Mouse (Mus musculus) myocyte (in vitro differentiated cells): ENCODE data around the gene Hltf. TPM values are rescaled to one million over a fixed set of nuclear protein-coding genes. Genes with fewer than 3 reads are reported as not detected.

Experiments
- H3K27me3 ChIP-seq: one replicate; pipeline ENCODE4 v1.6.1; 2011; ENCODE audit not compliant: control insufficient read depth, insufficient read depth, insufficient read length
- H3K36me3 ChIP-seq: one replicate; pipeline ENCODE4 v1.6.1; 2011; ENCODE audit not compliant: control insufficient read depth, insufficient read depth
- H3K4me2 ChIP-seq: one replicate; pipeline ENCODE4 v1.6.1; 2011; ENCODE audit warnings: low read depth, control low read depth
- H3K4me3 ChIP-seq: one replicate; pipeline ENCODE4 v1.5.1; 2011; ENCODE audit warnings: mild to moderate bottlenecking, control low read depth, moderate library complexity
- H3K79me2 ChIP-seq: one replicate; pipeline ENCODE4 v1.6.1; 2011; ENCODE audit not compliant: control insufficient read depth, insufficient read depth
- H3ac ChIP-seq: one replicate; pipeline ENCODE4 v1.6.1; 2011; ENCODE audit not compliant: control insufficient read depth, insufficient read length
- CEBPB ChIP-seq: IDR thresholded peaks from 2 replicates; pipeline ENCODE4 v1.6.1; 2011; ENCODE audit warnings: mild to moderate bottlenecking, moderate library complexity; ENCODE audit not compliant: poor library complexity, insufficient read depth, severe bottlenecking
- E2F4 ChIP-seq: IDR thresholded peaks from one replicate; pipeline ENCODE4 v1.6.1; 2011; ENCODE audit warnings: mild to moderate bottlenecking, control low read depth, moderate library complexity; ENCODE audit not compliant: insufficient read depth
- MAX ChIP-seq: IDR thresholded peaks from one replicate; pipeline ENCODE4 v1.6.1; 2011; ENCODE audit warnings: low read depth, mild to moderate bottlenecking, control low read depth
- MYOD1 ChIP-seq, 3 experiments: IDR thresholded peaks; one replicate each; pipeline ENCODE4 v1.6.1; 2011; ENCODE audit warnings: control low read depth in 2 of 3, low read depth in 2 of 3, mild to moderate bottlenecking in 2 of 3, moderate library complexity in 1 of 3; ENCODE audit not compliant: insufficient read length in 2 of 3, control insufficient read depth in 1 of 3
- MYOG ChIP-seq, 3 experiments: IDR thresholded peaks; one replicate each; pipeline ENCODE4 v1.6.1; 2011; ENCODE audit warnings: control low read depth in 2 of 3, low read depth in 2 of 3, mild to moderate bottlenecking in 2 of 3; ENCODE audit not compliant: insufficient read length in 2 of 3, control insufficient read depth in 1 of 3, insufficient read depth in 1 of 3
- POLR2A ChIP-seq: IDR thresholded peaks from one replicate; pipeline ENCODE4 v1.6.1; 2011; ENCODE audit warnings: low read depth, mild to moderate bottlenecking, control low read depth, moderate library complexity; ENCODE audit not compliant: insufficient read length
- POLR2AphosphoS2 ChIP-seq: IDR thresholded peaks from one replicate; pipeline ENCODE4 v1.6.1; 2011; ENCODE audit warnings: low read depth, control low read depth; ENCODE audit not compliant: insufficient read length
- REST ChIP-seq: IDR thresholded peaks from one replicate; pipeline ENCODE4 v1.6.1; 2011; ENCODE audit warnings: mild to moderate bottlenecking, control low read depth, moderate library complexity; ENCODE audit not compliant: insufficient read depth, insufficient read length
- SRF ChIP-seq: IDR thresholded peaks from one replicate; pipeline ENCODE4 v1.6.1; 2011; ENCODE audit warnings: low read depth; ENCODE audit not compliant: control insufficient read depth, insufficient read length
- TCF12 ChIP-seq: IDR thresholded peaks from one replicate; pipeline ENCODE4 v1.6.1; 2011; ENCODE audit warnings: mild to moderate bottlenecking, control low read depth; ENCODE audit not compliant: poor library complexity, insufficient read depth, severe bottlenecking
- TCF3 ChIP-seq: IDR thresholded peaks from one replicate; pipeline ENCODE4 v1.6.1; 2011; ENCODE audit warnings: low read depth, control low read depth; ENCODE audit not compliant: insufficient read length
- USF1 ChIP-seq: IDR thresholded peaks from one replicate; pipeline ENCODE4 v1.6.1; 2011; ENCODE audit warnings: low read depth, mild to moderate bottlenecking, control low read depth, moderate library complexity
- polyA plus RNA-seq: library from polyadenylated mRNA; unstranded; fragments of >200 nt; fragmentation: generic; extraction: Trizol; gene quantifications from one replicate; pipeline ENCODE4 v1.2.1, GENCODE M21; 2012; ENCODE audit warnings: missing spikeins

Hltf gene
- polyA plus RNA-seq, 1 experiment, result 1.3 TPM

- no peak for TF ChIP-seq TCF3
- no peak for TF ChIP-seq MYOD1 (IDR thresholded peaks at IDR 0.05; ENCODE audit: control insufficient read depth in 1 of 3, insufficient read length in 2 of 3, low read depth in 2 of 3)
- TF ChIP-seq MAX, result no peak
- TF ChIP-seq TCF12, result no peak
- TF ChIP-seq CEBPB, result no peak
- TF ChIP-seq REST, result no peak
- no peak for TF ChIP-seq SRF
- no peak for TF ChIP-seq POLR2AphosphoS2
- TF ChIP-seq MYOG (IDR thresholded peaks at IDR 0.05; ENCODE audit: control insufficient read depth in 1 of 3, insufficient read depth in 1 of 3, insufficient read length in 2 of 3, low read depth in 2 of 3), result no peak
- no peak for TF ChIP-seq POLR2A
- no peak for TF ChIP-seq USF1
- no peak for TF ChIP-seq E2F4
- H3K4me2 ChIP-seq, result peak overlapping the region; percentile 95
- H3K79me2 ChIP-seq, result peaks cover 4% of the 10 kb centered on the region
- peak overlapping the region; percentile 81 for H3K4me3 ChIP-seq
- H3ac ChIP-seq, result no peak overlapping the region
- no peaks in the 10 kb centered on the region for H3K27me3 ChIP-seq
- no peaks in the 10 kb centered on the region for H3K36me3 ChIP-seq
Measured at GRCm38 (mm10) chr3:20058197-20058541, 558 bp downstream of the Hltf start.

GRCm38 (mm10) chr3:20076145-20077053 lies 18.8 kb downstream of the Hltf start:
- no peaks in the 10 kb centered on the region for H3K79me2 ChIP-seq
- no peak overlapping the region for H3ac ChIP-seq
- H3K4me3 ChIP-seq, result no peak overlapping the region
- TF ChIP-seq SRF (no peak), TCF12 (no peak), MYOD1 (IDR thresholded peaks at IDR 0.05; ENCODE audit: control insufficient read depth in 1 of 3, insufficient read length in 2 of 3, low read depth in 2 of 3) (no peak), POLR2A (no peak), MYOG (IDR thresholded peaks at IDR 0.05; ENCODE audit: control insufficient read depth in 1 of 3, insufficient read depth in 1 of 3, insufficient read length in 2 of 3, low read depth in 2 of 3) (no peak), POLR2AphosphoS2 (no peak), USF1 (no peak), E2F4 (no peak), MAX (no peak), REST (no peak), TCF3 (no peak), CEBPB (no peak)
- H3K4me2 ChIP-seq, result peak overlapping the region; percentile 10
- no peaks in the 10 kb centered on the region for H3K27me3 ChIP-seq
- no peaks in the 10 kb centered on the region for H3K36me3 ChIP-seq

GRCm38 (mm10) chr3:20082161-20082560 lies 24.6 kb downstream of the Hltf start:
- H3K79me2 ChIP-seq, result no peaks in the 10 kb centered on the region
- H3K36me3 ChIP-seq, result no peaks in the 10 kb centered on the region
- TF ChIP-seq REST (no peak), MAX (no peak), POLR2AphosphoS2 (no peak), CEBPB (no peak), MYOG (IDR thresholded peaks at IDR 0.05; ENCODE audit: control insufficient read depth in 1 of 3, insufficient read depth in 1 of 3, insufficient read length in 2 of 3, low read depth in 2 of 3) (no peak), TCF12 (no peak), E2F4 (no peak)
- no peak overlapping the region for H3K4me3 ChIP-seq
- no peak overlapping the region for H3K4me2 ChIP-seq
- no peaks in the 10 kb centered on the region for H3K27me3 ChIP-seq
- no peak overlapping the region for H3ac ChIP-seq

- Histone ChIP-seq H3K4me3 (no peak overlapping the region), H3K36me3 (peaks cover 6% of the 10 kb centered on the region), H3K79me2 (no peaks in the 10 kb centered on the region), H3K4me2 (no peak overlapping the region), H3K27me3 (no peaks in the 10 kb centered on the region), H3ac (no peak overlapping the region)
- TF ChIP-seq MYOD1 (IDR thresholded peaks at IDR 0.05; ENCODE audit: control insufficient read depth in 1 of 3, insufficient read length in 2 of 3, low read depth in 2 of 3) (no peak), CEBPB (no peak), USF1 (no peak)
Measured at GRCm38 (mm10) chr3:20103830-20104229, 46.2 kb downstream of the Hltf start.

GRCm38 (mm10) chr3:20104318-20104717 lies 46.7 kb downstream of the Hltf start:
- TF ChIP-seq POLR2A (no peak), E2F4 (no peak), TCF3 (no peak), TCF12 (no peak), CEBPB (no peak), MYOG (IDR thresholded peaks at IDR 0.05; ENCODE audit: control insufficient read depth in 1 of 3, insufficient read depth in 1 of 3, insufficient read length in 2 of 3, low read depth in 2 of 3) (no peak)
- no peak overlapping the region for H3K4me3 ChIP-seq
- no peak overlapping the region for H3K4me2 ChIP-seq
- no peaks in the 10 kb centered on the region for H3K27me3 ChIP-seq
- H3K36me3 ChIP-seq, result peaks cover 8% of the 10 kb centered on the region
- no peaks in the 10 kb centered on the region for H3K79me2 ChIP-seq
- no peak overlapping the region for H3ac ChIP-seq
